Mouse (Mus musculus) heart, adult 8-10 months (tissue): ENCODE data around the gene Acss3. TPM values are rescaled to one million over a fixed set of nuclear protein-coding genes. Genes with fewer than 3 reads are reported as not detected.

ENCODE experiments used
- DNase-seq: peaks from one replicate; pipeline ENCODE4 v3.0.0; 2022; ENCODE audit warnings: low spot score
- total RNA-seq, 4 experiments: library from RNA; stranded (reverse); gene quantifications; 2 replicates each; pipeline ENCODE4 v1.2.4; 2022

The Acss3 gene
- 1 to 10 TPM; 2.6 to 3.9 (median 2.8) TPM for total RNA-seq

- peak; percentile 54 for DNase-seq
Measured at GRCm38 (mm10) chr10:107123529-107124335, at the start of gene Acss3. TSS of gene Acss3 (minus strand) at chr10:107123668.

- no peak for DNase-seq
Measured at GRCm38 (mm10) chr10:107172003-107172689, 48.7 kb upstream of the Acss3 start.

- no peak for DNase-seq
Measured at GRCm38 (mm10) chr10:107166486-107166885, 43.0 kb upstream of the Acss3 start.

- DNase-seq = no peak
Measured at GRCm38 (mm10) chr10:107148759-107149158, 25.3 kb upstream of the Acss3 start.

- DNase-seq = no peak
Measured at GRCm38 (mm10) chr10:107144016-107144415, 20.5 kb upstream of the Acss3 start.

- no peak for DNase-seq
Measured at GRCm38 (mm10) chr10:107142910-107143309, 19.4 kb upstream of the Acss3 start.

- DNase-seq = no peak
Measured at GRCm38 (mm10) chr10:107122744-107123528, 532 bp downstream of the Acss3 start.

GRCm38 (mm10) chr10:107121301-107121700 is 2.2 kb downstream of the Acss3 start:
- no peak for DNase-seq

GRCm38 (mm10) chr10:107119135-107119534 is 4.3 kb downstream of the Acss3 start:
- no peak for DNase-seq

GRCm38 (mm10) chr10:107116709-107117267 is 6.7 kb downstream of the Acss3 start:
- peak; percentile 37 for DNase-seq

GRCm38 (mm10) chr10:107115930-107116642 is 7.4 kb downstream of the Acss3 start:
- DNase-seq = peak; percentile 11

- no peak for DNase-seq
Measured at GRCm38 (mm10) chr10:107115121-107115520, 8.3 kb downstream of the Acss3 start.

GRCm38 (mm10) chr10:107094452-107094851 is 29.0 kb downstream of the Acss3 start:
- no peak for DNase-seq

GRCm38 (mm10) chr10:107053846-107054624 is 69.4 kb downstream of the Acss3 start:
- DNase-seq = no peak

GRCm38 (mm10) chr10:107050489-107050888 is 73.0 kb downstream of the Acss3 start:
- no peak for DNase-seq

- no peak for DNase-seq
Measured at GRCm38 (mm10) chr10:107042656-107043055, 80.8 kb downstream of the Acss3 start.

GRCm38 (mm10) chr10:107040837-107041236 is 82.6 kb downstream of the Acss3 start:
- DNase-seq = peak; percentile 36

GRCm38 (mm10) chr10:107040378-107040777 is 83.1 kb downstream of the Acss3 start:
- DNase-seq = no peak

- no peak for DNase-seq
Measured at GRCm38 (mm10) chr10:107039211-107039610, 84.3 kb downstream of the Acss3 start.

GRCm38 (mm10) chr10:107024254-107024653 is 99.2 kb downstream of the Acss3 start:
- DNase-seq = no peak
